In the genomic region with DNA sequence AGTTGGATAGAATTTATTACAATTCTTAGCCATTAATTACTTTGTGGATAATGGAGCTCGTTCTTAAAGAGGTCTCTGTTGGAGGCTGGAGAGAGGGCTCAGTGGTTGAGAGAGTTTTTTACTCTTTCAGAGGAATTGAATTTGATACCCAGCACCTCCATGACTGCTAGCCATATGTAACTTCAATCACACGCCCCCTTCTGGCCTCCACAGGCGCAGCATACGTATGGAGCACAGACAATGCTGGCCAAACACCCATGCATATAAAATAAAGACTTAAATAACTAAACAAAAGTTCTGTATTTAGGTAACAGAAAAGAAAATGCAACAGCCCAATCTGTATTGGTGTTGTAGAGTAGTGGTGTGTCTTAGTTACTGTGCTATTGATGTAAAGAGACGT, we compare ENCODE assay signal across 8 mouse cellular contexts. TPM values are rescaled to one million over a fixed set of nuclear protein-coding genes. Genes with fewer than 3 reads are reported as not detected.
DNase-seq lines count a peak whose midpoint lies in the region; ATAC-seq lines count a peak whose summit lies in the region.

No protein-coding gene starts in this region.

- no peak overlapping the region for H3K4me3 ChIP-seq in liver, embryonic 12.5 days
- H3K4me3 ChIP-seq in embryonic facial prominence, embryonic 11.5 days (ENCODE audit: low read depth, low read length), result no peak overlapping the region

- H3K36me3 ChIP-seq in liver, embryonic 12.5 days, result peaks cover 81% of the 10 kb centered on the region
- H3K36me3 ChIP-seq in embryonic facial prominence, embryonic 11.5 days (replicated peaks; ENCODE audit: control insufficient read depth, insufficient read depth, low read depth, low read length), result peaks cover 3% of the 10 kb centered on the region; the same call in 1 of the 2 replicates

- H3K4me2 ChIP-seq in liver, embryonic 12.5 days, result no peak overlapping the region
- no peak overlapping the region for H3K4me2 ChIP-seq in embryonic facial prominence, embryonic 11.5 days (ENCODE audit: low read depth, low read length)

- H3K9me3 ChIP-seq in liver, embryonic 12.5 days (replicated peaks), result no peaks in the 10 kb centered on the region
- no peaks in the 10 kb centered on the region for H3K9me3 ChIP-seq in embryonic facial prominence, embryonic 11.5 days (replicated peaks; ENCODE audit: control insufficient read depth, low read length)

- no peak overlapping the region for H3K9ac ChIP-seq in liver, embryonic 12.5 days
- H3K9ac ChIP-seq in embryonic facial prominence, embryonic 11.5 days (replicated peaks; ENCODE audit: low read length), result no peak overlapping the region

- no peak overlapping the region for H3K27ac ChIP-seq in liver, embryonic 12.5 days
- H3K27ac ChIP-seq in embryonic facial prominence, embryonic 11.5 days (replicated peaks; ENCODE audit: low read depth, low read length), result no peak overlapping the region

- H3K4me1 ChIP-seq in liver, embryonic 12.5 days, result no peaks in the 10 kb centered on the region
- no peaks in the 10 kb centered on the region for H3K4me1 ChIP-seq in embryonic facial prominence, embryonic 11.5 days (ENCODE audit: control insufficient read depth, insufficient read depth, low read length)

- H3K27me3 ChIP-seq in liver, embryonic 12.5 days (replicated peaks), result no peaks in the 10 kb centered on the region
- no peaks in the 10 kb centered on the region for H3K27me3 ChIP-seq in embryonic facial prominence, embryonic 11.5 days (ENCODE audit: control insufficient read depth, insufficient read depth, low read length)

- peak; percentile 13 for DNase-seq in cerebellum, adult 11 months
- DNase-seq in liver (peak; percentile 37), ZHBTc4 (ENCODE audit: low read depth, low spot score) (peak; percentile 72)
- peak; percentile 53 for DNase-seq in embryonic facial prominence, embryonic 11.5 days (ENCODE audit: low spot score)
- DNase-seq in frontal cortex, postnatal 25 days (ENCODE audit: low spot score in 2 of 2), result no peak

- WGBS in liver, embryonic 12.5 days (ENCODE audit: insufficient replicate concordance), result 68% methylated on average over 5 of the region's 5 CpGs
- 70% methylated on average over 5 of the region's 5 CpGs for WGBS in embryonic facial prominence, embryonic 11.5 days

- no peak for ATAC-seq in cerebellum, adult (ENCODE audit: insufficient number of reproducible peaks, low FRiP score, low TSS enrichment)
- ATAC-seq in liver, embryonic 12.5 days, result no peak
- ATAC-seq in embryonic facial prominence, embryonic 11.5 days (replicated peaks; ENCODE audit: insufficient number of reproducible peaks, low FRiP score, low TSS enrichment, low read depth), result no peak
- peak; percentile 71 for ATAC-seq in megakaryocyte progenitor cell, adult 5-6 weeks (replicated peaks; ENCODE audit: poor library complexity)

RNA-seq across cellular contexts. Expression of gene Eif2ak4, which starts 43.2 kb away (rescaled TPM):
- 7.6 and 8.5 TPM in 2 replicates for polyA plus RNA-seq in liver, embryonic 12.5 days (2016; fragmentation: Nextera tagmentation; extraction: Ambion mirVana)
- polyA plus RNA-seq in embryonic facial prominence, embryonic 11.5 days (2014; fragmentation: Nextera tagmentation; extraction: Ambion mirVana), result 11.6 and 13.1 TPM in 2 replicates
- total RNA-seq in megakaryocyte progenitor cell, adult 5-6 weeks (2015), result 14.1 and 19.8 TPM in 2 replicates
- total RNA-seq in megakaryocyte progenitor cell, adult 5-6 weeks (2017), result 16.7 and 17.9 TPM in 2 replicates

RNA-seq across cellular contexts. Expression of gene Srp14, which starts 47.9 kb away (rescaled TPM):
- polyA plus RNA-seq in liver, embryonic 12.5 days (2016; fragmentation: Nextera tagmentation; extraction: Ambion mirVana), result 130 TPM in 2 replicates
- polyA plus RNA-seq in embryonic facial prominence, embryonic 11.5 days (2014; fragmentation: Nextera tagmentation; extraction: Ambion mirVana), result 244 and 259 TPM in 2 replicates
- total RNA-seq in megakaryocyte progenitor cell, adult 5-6 weeks (2015), result 166 and 168 TPM in 2 replicates
- total RNA-seq in megakaryocyte progenitor cell, adult 5-6 weeks (2017), result 203 and 225 TPM in 2 replicates

RNA-seq across cellular contexts. Expression of gene Gpr176, which starts 58.4 kb away (rescaled TPM):
- 0.66 and 0.81 TPM in 2 replicates for polyA plus RNA-seq in liver, embryonic 12.5 days (2016; fragmentation: Nextera tagmentation; extraction: Ambion mirVana)
- polyA plus RNA-seq in embryonic facial prominence, embryonic 11.5 days (2014; fragmentation: Nextera tagmentation; extraction: Ambion mirVana), result 0.31 and 0.34 TPM in 2 replicates
- not detected in 2 replicates for total RNA-seq in megakaryocyte progenitor cell, adult 5-6 weeks (2015)
- total RNA-seq in megakaryocyte progenitor cell, adult 5-6 weeks (2017), result not detected in 2 replicates

Comparison
In these comparisons a context has a peak if more than half of its experiments do, and no peak if none do; other contexts are left out.
1. DNase-seq: peak in cerebellum, adult 11 months (single experiment), liver (single experiment), ZHBTc4 (single experiment) and embryonic facial prominence, embryonic 11.5 days (single experiment); none in frontal cortex, postnatal 25 days (0 of 2).